Mouse (Mus musculus): ENCODE results near the gene Rexo1.

GRCm38 (mm10) chr10:80569664-80570066 is 8.3 kb upstream of the Rexo1 start:
- TF ChIP-seq POLR2A (IDR thresholded peaks at IDR 0.05; ENCODE audit: low read depth, low read length) (no peak), CTCF (IDR thresholded peaks at IDR 0.05; ENCODE audit: extremely low read depth, insufficient read depth, insufficient read length, insufficient replicate concordance) (no peak)
